Mouse (Mus musculus) adrenal gland, postnatal 25 days (tissue): ENCODE measurements at regions not wholly inside any gene's neighbourhood (a gene's known extent, or its start where the extent isn't known, plus 50 kb on each side); places are given as distances from the start of the nearest gene placed in this dataset.
A peak's percentile ranks its signal among the peaks of the same experiment; 100 is the strongest.

Source experiments
- DNase-seq: peaks from one replicate; pipeline ENCODE4 v3.0.0; 2021; ENCODE audit warnings: mixed read lengths

GRCm38 (mm10) chr4:71076131-71076530 lies 541.3 kb upstream of the Megf9 start:
- no peak for DNase-seq

GRCm38 (mm10) chr4:71034541-71034940 lies 499.7 kb upstream of the Megf9 start:
- peak; percentile 3 for DNase-seq
